Mouse (Mus musculus): ENCODE results near the gene Ifna16. TPM values are rescaled to one million over a fixed set of nuclear protein-coding genes. Genes with fewer than 3 reads are reported as not detected.
A peak's percentile ranks its signal among the peaks of the same experiment; 100 is the strongest.

Ifna16 gene
- total and polyA plus RNA-seq, 2 experiments: not detected

DNA sequence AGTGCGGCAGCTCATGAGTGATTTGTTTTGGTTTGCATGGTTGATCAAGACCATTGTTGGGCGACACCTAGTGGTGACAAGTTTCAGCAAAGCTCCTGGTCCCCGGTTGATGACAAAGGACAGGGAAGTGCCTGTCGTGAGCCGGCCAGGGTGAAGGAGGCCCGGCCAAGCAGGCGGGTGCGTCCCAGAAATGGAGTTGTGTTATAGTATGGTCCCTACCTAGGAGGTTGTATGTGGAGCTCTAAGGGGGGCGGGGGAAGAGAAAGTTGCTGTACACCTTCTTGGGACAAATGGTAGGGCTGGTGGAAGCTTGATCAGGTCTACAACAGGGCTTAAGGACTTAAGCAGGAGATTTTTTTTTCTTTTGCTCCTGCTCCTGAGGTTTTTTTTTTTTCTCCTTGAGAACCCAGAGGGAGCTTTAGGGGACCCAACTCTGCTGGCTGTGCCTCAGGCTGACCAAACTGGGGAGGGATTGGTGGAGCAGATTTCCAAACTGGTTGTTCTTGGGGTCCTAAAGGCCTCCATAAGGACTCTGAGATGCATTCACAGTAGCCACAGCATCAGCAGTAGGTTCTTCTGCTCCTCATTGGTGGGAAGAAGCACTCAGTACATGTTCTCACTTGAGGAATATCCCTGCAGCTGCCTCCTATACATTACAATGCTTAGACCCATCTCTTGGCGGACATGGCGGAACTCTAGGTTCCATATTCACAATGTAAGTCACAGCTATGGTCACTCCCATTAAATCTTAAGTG lies 35.5 kb downstream of the Ifna16 start:
- H3K27ac ChIP-seq (replicated peaks; ENCODE audit: insufficient read depth, low read depth, low read length): peak overlapping the region; percentile 59; the same call in 1 of the 2 replicates
- TF ChIP-seq POLR2A (IDR thresholded peaks at IDR 0.05; ENCODE audit: extremely low read depth, insufficient read depth, low read length): no peak
- peak; percentile 81 for TF ChIP-seq CTCF (IDR thresholded peaks at IDR 0.05; ENCODE audit: low read depth, low read length)

DNA sequence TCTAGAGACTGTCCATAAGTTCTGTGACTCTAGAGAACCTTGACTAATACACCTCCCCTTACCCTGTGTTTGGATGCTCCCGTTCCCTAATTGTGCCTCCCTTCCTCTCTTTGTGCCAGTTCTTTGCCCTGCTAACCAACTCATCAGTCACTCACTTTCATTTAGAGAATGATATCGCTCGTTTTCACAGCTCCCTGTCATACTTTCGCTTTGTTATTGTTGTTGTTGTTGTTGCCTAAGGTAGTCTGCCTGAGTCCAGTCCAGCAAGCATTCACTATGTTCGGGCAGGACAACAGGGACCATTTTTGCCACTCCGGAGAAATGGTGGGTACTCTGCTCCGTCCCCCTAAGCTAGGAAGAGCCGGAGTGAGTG lies 36.0 kb downstream of the Ifna16 start:
- Histone ChIP-seq H3K4me1 (ENCODE audit: control insufficient read depth, insufficient read depth, low read length) (no peaks in the 10 kb centered on the region), H3K27ac (replicated peaks; ENCODE audit: insufficient read depth, low read depth, low read length) (peak overlapping the region; percentile 59), H3K27me3 (ENCODE audit: control insufficient read depth, insufficient read depth, low read length) (no peaks in the 10 kb centered on the region), H3K36me3 (ENCODE audit: control insufficient read depth, insufficient read depth, low read length) (no peaks in the 10 kb centered on the region), H3K9ac (ENCODE audit: low read depth, low read length) (peak overlapping the region; percentile 78), H3K4me3 (ENCODE audit: insufficient read depth, low read depth, low read length) (peak overlapping the region; percentile 70), H3K79me2 (ENCODE audit: control insufficient read depth, insufficient read depth, low read length) (no peaks in the 10 kb centered on the region)
- TF ChIP-seq POLR2A (IDR thresholded peaks at IDR 0.05; ENCODE audit: extremely low read depth, insufficient read depth, low read length) (no peak), CTCF (IDR thresholded peaks at IDR 0.05; ENCODE audit: low read depth, low read length) (no peak)
- no peak for DNase-seq (ENCODE audit: extremely low read depth, low read depth, low spot score)
- 39% methylated on average over 8 of the region's 8 CpGs for WGBS

More for the DNA sequence above, 35.5 kb downstream of the Ifna16 start:
- no peaks in the 10 kb centered on the region for H3K36me3 ChIP-seq (ENCODE audit: control insufficient read depth, insufficient read depth, low read length)
- DNase-seq (ENCODE audit: extremely low read depth, low read depth, low spot score): peak; percentile 100
- H3K9ac ChIP-seq (ENCODE audit: low read depth, low read length): peak overlapping the region; percentile 78
- H3K4me3 ChIP-seq (ENCODE audit: insufficient read depth, low read depth, low read length): peak overlapping the region; percentile 70
- 17% methylated on average over 11 of the region's 11 CpGs for WGBS
- H3K79me2 ChIP-seq (ENCODE audit: control insufficient read depth, insufficient read depth, low read length): no peaks in the 10 kb centered on the region
- no peaks in the 10 kb centered on the region for H3K4me1 ChIP-seq (ENCODE audit: control insufficient read depth, insufficient read depth, low read length)
- no peaks in the 10 kb centered on the region for H3K27me3 ChIP-seq (ENCODE audit: control insufficient read depth, insufficient read depth, low read length)

- DNase-seq (ENCODE audit: extremely low read depth, low read depth, low spot score): no peak
- 88% methylated on average over 4 of the region's 4 CpGs for WGBS
Observed at GRCm38 (mm10) chr4:88634311-88634710, 42.4 kb downstream of the Ifna16 start, which contains the start of gene C87499. TSS of gene C87499 (minus strand) at chr4:88634411.

More at GRCm38 (mm10) chr4:88634311-88634710, 42.4 kb downstream of the Ifna16 start, which contains the start of gene C87499:
- TF ChIP-seq POLR2A (IDR thresholded peaks at IDR 0.05; ENCODE audit: extremely low read depth, insufficient read depth, low read length): no peak
- TF ChIP-seq CTCF (IDR thresholded peaks at IDR 0.05; ENCODE audit: low read depth, low read length): no peak
- Histone ChIP-seq H3K9ac (ENCODE audit: low read depth, low read length) (no peak within 1 kb of the TSS), H3K4me3 (ENCODE audit: insufficient read depth, low read depth, low read length) (no peak within 1 kb of the TSS), H3K27ac (replicated peaks; ENCODE audit: insufficient read depth, low read depth, low read length) (no peak within 1 kb of the TSS), H3K4me1 (ENCODE audit: control insufficient read depth, insufficient read depth, low read length) (no peaks in the 10 kb centered on the region), H3K36me3 (ENCODE audit: control insufficient read depth, insufficient read depth, low read length) (no peaks in the 10 kb centered on the region), H3K27me3 (ENCODE audit: control insufficient read depth, insufficient read depth, low read length) (peaks cover 2% of the 10 kb centered on the region; the same call in 1 of the 2 replicates), H3K79me2 (ENCODE audit: control insufficient read depth, insufficient read depth, low read length) (no peaks in the 10 kb centered on the region)

Other genes with a start within 250 kb of the Ifna16 start
Only the 30 nearest of the 33 such genes appear.
- gene Ifnb1, start 154.2 kb downstream of the Ifna16 start, total RNA-seq (2014; rRNA removed): not detected in 2 replicates
- gene Ifnb1, start 154.2 kb downstream of the Ifna16 start, polyA plus RNA-seq (2012; rRNA removed): not detected in 2 replicates
- not detected in 2 replicates for gene Ifna15, start 118.7 kb downstream of the Ifna16 start, total RNA-seq (2014; rRNA removed)
- not detected in 2 replicates for gene Ifna15, start 118.7 kb downstream of the Ifna16 start, polyA plus RNA-seq (2012; rRNA removed)
- gene Ifna14, start 105.1 kb downstream of the Ifna16 start, total RNA-seq (2014; rRNA removed): not detected in 2 replicates
- not detected in 2 replicates for gene Ifna14, start 105.1 kb downstream of the Ifna16 start, polyA plus RNA-seq (2012; rRNA removed)
- not detected in 2 replicates for gene Ifna9, start 84.5 kb downstream of the Ifna16 start, total RNA-seq (2014; rRNA removed)
- gene Ifna9, start 84.5 kb downstream of the Ifna16 start, polyA plus RNA-seq (2012; rRNA removed): not detected in 2 replicates
- not detected in 2 replicates for gene Ifna12, start 73.5 kb downstream of the Ifna16 start, total RNA-seq (2014; rRNA removed)
- gene Ifna12, start 73.5 kb downstream of the Ifna16 start, polyA plus RNA-seq (2012; rRNA removed): not detected in 2 replicates
- not detected in 2 replicates for gene C87499, start 42.5 kb downstream of the Ifna16 start, total RNA-seq (2014; rRNA removed)
- gene C87499, start 42.5 kb downstream of the Ifna16 start, polyA plus RNA-seq (2012; rRNA removed): not detected in 2 replicates
- gene Ifna13, start 32.5 kb downstream of the Ifna16 start, total RNA-seq (2014; rRNA removed): not detected in 2 replicates
- gene Ifna13, start 32.5 kb downstream of the Ifna16 start, polyA plus RNA-seq (2012; rRNA removed): not detected in 2 replicates
- gene Ifna2, start 7.0 kb upstream of the Ifna16 start, total RNA-seq (2014; rRNA removed): not detected in 2 replicates
- gene Ifna2, start 7.0 kb upstream of the Ifna16 start, polyA plus RNA-seq (2012; rRNA removed): not detected in 2 replicates
- not detected in 2 replicates for gene Ifnab, start 14.4 kb upstream of the Ifna16 start, total RNA-seq (2014; rRNA removed)
- gene Ifnab, start 14.4 kb upstream of the Ifna16 start, polyA plus RNA-seq (2012; rRNA removed): not detected in 2 replicates
- gene Gm26566, start 44.9 kb upstream of the Ifna16 start, total RNA-seq (2014; rRNA removed): 0.18 TPM in 1 of 2 replicates, not detected in the other
- gene Gm26566, start 44.9 kb upstream of the Ifna16 start, polyA plus RNA-seq (2012; rRNA removed): not detected in 2 replicates
- 60.3 and 68.1 TPM in 2 replicates for gene Klhl9, start 45.5 kb upstream of the Ifna16 start, total RNA-seq (2014; rRNA removed)
- 9.8 and 10.2 TPM in 2 replicates for gene Klhl9, start 45.5 kb upstream of the Ifna16 start, polyA plus RNA-seq (2012; rRNA removed)
- not detected in 2 replicates for gene Gm13271, start 77.9 kb upstream of the Ifna16 start, total RNA-seq (2014; rRNA removed)
- gene Gm13271, start 77.9 kb upstream of the Ifna16 start, polyA plus RNA-seq (2012; rRNA removed): not detected in 2 replicates
- not detected in 2 replicates for gene Gm13283, start 83.2 kb upstream of the Ifna16 start, total RNA-seq (2014; rRNA removed)
- not detected in 2 replicates for gene Gm13283, start 83.2 kb upstream of the Ifna16 start, polyA plus RNA-seq (2012; rRNA removed)
- gene Gm13290, start 96.9 kb upstream of the Ifna16 start, total RNA-seq (2014; rRNA removed): not detected in 2 replicates
- gene Gm13290, start 96.9 kb upstream of the Ifna16 start, polyA plus RNA-seq (2012; rRNA removed): not detected in 2 replicates
- not detected in 2 replicates for gene Gm13289, start 100.0 kb upstream of the Ifna16 start, total RNA-seq (2014; rRNA removed)
- not detected in 2 replicates for gene Gm13289, start 100.0 kb upstream of the Ifna16 start, polyA plus RNA-seq (2012; rRNA removed)
- gene Gm13272, start 102.9 kb upstream of the Ifna16 start, total RNA-seq (2014; rRNA removed): not detected in 2 replicates
- gene Gm13272, start 102.9 kb upstream of the Ifna16 start, polyA plus RNA-seq (2012; rRNA removed): not detected in 2 replicates
- gene Ifnz, start 105.2 kb upstream of the Ifna16 start, total RNA-seq (2014; rRNA removed): not detected in 2 replicates
- not detected in 2 replicates for gene Ifnz, start 105.2 kb upstream of the Ifna16 start, polyA plus RNA-seq (2012; rRNA removed)
- gene Gm13276, start 108.8 kb upstream of the Ifna16 start, total RNA-seq (2014; rRNA removed): not detected in 2 replicates
- gene Gm13276, start 108.8 kb upstream of the Ifna16 start, polyA plus RNA-seq (2012; rRNA removed): not detected in 2 replicates
- not detected in 2 replicates for gene Gm13277, start 111.7 kb upstream of the Ifna16 start, total RNA-seq (2014; rRNA removed)
- gene Gm13277, start 111.7 kb upstream of the Ifna16 start, polyA plus RNA-seq (2012; rRNA removed): not detected in 2 replicates
- gene Gm13278, start 114.6 kb upstream of the Ifna16 start, total RNA-seq (2014; rRNA removed): not detected in 2 replicates
- not detected in 2 replicates for gene Gm13278, start 114.6 kb upstream of the Ifna16 start, polyA plus RNA-seq (2012; rRNA removed)
- gene Gm13275, start 117.6 kb upstream of the Ifna16 start, total RNA-seq (2014; rRNA removed): not detected in 2 replicates
- not detected in 2 replicates for gene Gm13275, start 117.6 kb upstream of the Ifna16 start, polyA plus RNA-seq (2012; rRNA removed)
- gene Gm13279, start 120.5 kb upstream of the Ifna16 start, total RNA-seq (2014; rRNA removed): not detected in 2 replicates
- not detected in 2 replicates for gene Gm13279, start 120.5 kb upstream of the Ifna16 start, polyA plus RNA-seq (2012; rRNA removed)
- gene Gm13285, start 122.7 kb upstream of the Ifna16 start, total RNA-seq (2014; rRNA removed): not detected in 2 replicates
- gene Gm13285, start 122.7 kb upstream of the Ifna16 start, polyA plus RNA-seq (2012; rRNA removed): not detected in 2 replicates
- not detected in 2 replicates for gene Gm13287, start 126.3 kb upstream of the Ifna16 start, total RNA-seq (2014; rRNA removed)
- not detected in 2 replicates for gene Gm13287, start 126.3 kb upstream of the Ifna16 start, polyA plus RNA-seq (2012; rRNA removed)
- gene Gm13288, start 128.6 kb upstream of the Ifna16 start, total RNA-seq (2014; rRNA removed): not detected in 2 replicates
- not detected in 2 replicates for gene Gm13288, start 128.6 kb upstream of the Ifna16 start, polyA plus RNA-seq (2012; rRNA removed)
- gene Ifna7, start 139.3 kb upstream of the Ifna16 start, total RNA-seq (2014; rRNA removed): not detected in 2 replicates
- gene Ifna7, start 139.3 kb upstream of the Ifna16 start, polyA plus RNA-seq (2012; rRNA removed): not detected in 2 replicates
- not detected in 2 replicates for gene Ifna11, start 143.0 kb upstream of the Ifna16 start, total RNA-seq (2014; rRNA removed)
- gene Ifna11, start 143.0 kb upstream of the Ifna16 start, polyA plus RNA-seq (2012; rRNA removed): not detected in 2 replicates
- not detected in 2 replicates for gene Ifna6, start 150.5 kb upstream of the Ifna16 start, total RNA-seq (2014; rRNA removed)
- gene Ifna6, start 150.5 kb upstream of the Ifna16 start, polyA plus RNA-seq (2012; rRNA removed): not detected in 2 replicates
- not detected in 2 replicates for gene Ifna5, start 158.6 kb upstream of the Ifna16 start, total RNA-seq (2014; rRNA removed)
- gene Ifna5, start 158.6 kb upstream of the Ifna16 start, polyA plus RNA-seq (2012; rRNA removed): not detected in 2 replicates
- gene Ifna4, start 164.9 kb upstream of the Ifna16 start, total RNA-seq (2014; rRNA removed): not detected in 2 replicates
- gene Ifna4, start 164.9 kb upstream of the Ifna16 start, polyA plus RNA-seq (2012; rRNA removed): not detected in 2 replicates